Mouse (Mus musculus) cerebellum, adult 11 months (tissue): ENCODE data around the gene Ripor1.

Experiments used
- DNase-seq: peaks from one replicate; pipeline ENCODE4 v3.0.0; 2022

Ripor1 gene

DNA sequence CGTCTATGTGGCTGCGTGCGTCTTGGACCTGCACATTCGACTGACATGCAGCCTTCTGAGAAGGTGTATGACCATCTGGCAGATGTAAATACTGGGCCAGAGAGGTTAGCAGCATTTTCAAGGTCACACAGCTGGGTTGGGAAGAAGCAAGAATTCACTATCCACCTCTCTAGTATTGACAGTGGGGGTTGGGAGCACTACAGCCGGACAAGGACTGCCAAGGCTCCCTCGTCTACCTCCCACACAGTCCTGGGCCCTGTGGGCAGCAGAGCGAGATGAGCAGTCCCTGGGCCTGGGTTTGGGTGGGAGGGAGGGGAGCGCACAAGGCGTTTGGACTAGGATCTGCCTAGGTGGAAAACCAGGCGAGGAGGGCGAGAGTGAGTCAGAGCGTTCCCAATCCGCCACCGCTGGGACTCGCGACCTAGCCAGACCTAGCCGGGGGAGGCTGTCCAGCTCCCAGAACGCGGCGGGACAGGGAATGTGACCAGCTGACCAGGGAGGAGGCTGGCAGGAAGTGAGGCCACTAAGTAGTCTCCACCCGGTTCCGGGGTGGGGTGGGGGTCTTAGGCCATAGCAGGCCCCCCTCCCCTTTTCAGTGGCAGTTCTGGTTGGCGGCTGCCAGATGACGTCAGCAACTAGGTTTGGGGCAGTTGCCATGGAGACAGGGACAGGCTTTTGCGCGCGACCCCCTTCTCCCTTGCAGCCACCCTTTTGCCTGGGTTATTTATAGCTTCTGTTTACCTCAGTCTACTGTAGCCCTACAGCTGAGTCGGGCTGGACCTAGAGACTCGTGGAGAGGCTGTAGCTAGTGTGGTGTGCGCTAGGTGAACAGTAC is 1.4 kb downstream of the Ripor1 start:
- DNase-seq: peak; percentile 65

DNA sequence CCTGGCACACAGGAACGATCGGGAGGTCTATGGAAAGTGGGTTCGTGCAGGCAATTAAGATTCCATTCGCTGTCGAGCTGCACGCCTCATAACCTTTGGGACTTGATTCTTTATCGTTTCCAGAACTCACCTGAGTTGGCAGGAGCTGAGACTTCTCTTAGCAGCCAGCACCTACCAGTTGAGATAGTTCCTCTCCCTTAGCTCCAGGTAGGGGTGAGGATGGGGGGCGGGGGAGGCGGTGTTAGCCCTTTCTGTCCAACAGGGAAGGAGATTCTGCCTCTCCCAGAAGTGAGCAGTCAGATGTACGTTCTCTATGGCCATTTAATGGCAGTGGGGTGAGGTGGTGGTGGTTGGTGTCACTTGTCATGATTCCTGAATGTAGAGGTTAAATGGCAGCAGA is 2.0 kb downstream of the Ripor1 start:
- DNase-seq: no peak

DNA sequence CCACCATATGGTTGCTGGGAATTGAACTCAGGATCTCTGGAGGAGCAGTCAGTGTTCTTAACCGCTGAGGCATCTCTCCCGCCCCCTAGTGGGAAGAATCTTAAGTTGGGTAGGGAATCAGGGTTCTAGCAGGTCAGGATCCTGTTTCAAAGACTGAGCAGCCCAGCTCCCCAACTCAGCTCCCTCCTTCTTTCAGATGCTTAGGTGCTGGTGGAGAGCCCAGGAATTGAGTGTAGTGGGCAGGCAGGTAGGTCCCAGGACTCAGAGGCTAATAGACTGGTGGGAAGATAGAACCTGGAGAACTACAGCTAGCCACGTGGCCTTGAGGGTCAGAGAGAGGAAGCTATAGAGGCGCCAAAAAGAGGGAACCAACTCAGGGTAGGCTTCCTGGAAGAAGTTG is 2.6 kb downstream of the Ripor1 start:
- DNase-seq: no peak

DNA sequence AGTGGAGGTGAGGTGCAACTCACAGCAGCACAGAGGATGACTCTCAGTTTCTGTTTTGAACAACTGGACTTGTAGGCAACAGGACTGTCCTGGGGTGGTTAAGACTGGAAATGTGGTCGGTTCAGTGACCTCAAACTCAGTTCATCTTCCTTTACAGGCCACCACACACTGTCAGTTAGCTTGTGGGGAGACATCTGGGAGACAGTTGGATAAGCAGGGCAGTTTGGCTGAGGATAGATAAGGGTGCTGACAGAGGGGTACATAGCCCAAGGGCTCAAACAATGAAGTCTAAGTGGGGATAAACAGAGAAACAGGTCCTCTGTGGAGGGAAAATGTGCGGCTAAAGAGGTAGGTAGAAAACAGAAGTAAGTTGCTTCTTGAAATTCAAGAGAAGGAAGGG is 4.3 kb downstream of the Ripor1 start:
- DNase-seq: no peak

DNA sequence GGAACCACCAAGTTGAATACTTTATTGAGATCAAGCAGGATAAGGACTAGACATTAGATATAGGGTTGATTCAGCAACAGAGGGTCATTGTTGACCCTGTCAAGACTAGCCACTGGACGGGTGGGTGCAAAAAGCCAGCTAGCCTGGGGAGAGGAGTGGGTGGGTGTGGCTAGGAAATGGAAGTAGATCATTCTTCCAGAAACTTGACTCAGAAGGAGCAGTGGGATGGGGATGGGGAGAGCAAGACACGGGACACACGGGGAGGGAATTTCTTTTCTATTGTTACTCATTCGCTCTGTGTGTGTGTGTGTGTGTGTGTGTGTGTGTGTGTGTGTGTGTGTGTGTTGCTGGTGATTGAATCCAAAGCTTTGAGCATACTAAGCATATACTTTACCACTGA is 4.7 kb downstream of the Ripor1 start:
- no peak for DNase-seq

DNA sequence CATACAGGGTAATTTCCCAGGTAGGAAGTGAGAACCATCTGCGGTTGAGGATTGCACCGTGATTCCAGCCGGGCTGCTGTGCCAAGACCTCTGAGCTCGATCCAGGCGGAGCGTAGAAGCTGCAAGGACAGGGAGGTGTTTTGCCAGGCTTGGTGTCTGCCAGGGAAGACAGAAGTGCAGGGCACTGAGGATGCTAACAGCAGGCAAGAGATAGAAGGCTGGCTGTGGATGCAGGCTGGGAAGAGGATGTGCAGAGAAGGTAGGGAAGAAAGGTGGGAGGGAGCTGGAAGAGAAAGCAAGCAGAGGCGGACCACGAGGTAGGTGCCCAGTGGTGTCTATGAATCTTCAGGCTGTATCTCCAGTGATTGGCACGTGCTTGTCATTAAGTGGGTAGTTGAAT is 6.8 kb downstream of the Ripor1 start:
- no peak for DNase-seq

DNA sequence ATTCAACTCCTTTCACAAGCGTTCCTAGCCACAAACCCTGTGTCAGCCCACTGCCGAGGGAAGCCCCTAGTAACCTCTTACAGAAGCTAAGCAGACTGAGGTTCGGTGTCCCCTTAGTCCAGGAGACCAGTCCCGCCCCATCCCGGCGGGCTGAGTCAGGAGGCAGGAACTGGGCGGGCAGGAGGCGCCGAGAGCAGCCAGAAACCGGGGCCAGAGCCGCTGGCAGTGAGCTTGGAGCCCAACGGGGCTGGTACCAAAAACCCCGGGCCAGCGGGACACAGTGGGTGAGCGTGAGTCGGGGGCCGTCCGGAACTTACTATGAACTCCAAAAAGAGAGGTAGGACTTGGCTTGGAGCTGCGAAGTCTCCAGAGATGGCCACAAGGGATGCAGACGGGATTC is 8.0 kb downstream of the Ripor1 start:
- DNase-seq: no peak

DNA sequence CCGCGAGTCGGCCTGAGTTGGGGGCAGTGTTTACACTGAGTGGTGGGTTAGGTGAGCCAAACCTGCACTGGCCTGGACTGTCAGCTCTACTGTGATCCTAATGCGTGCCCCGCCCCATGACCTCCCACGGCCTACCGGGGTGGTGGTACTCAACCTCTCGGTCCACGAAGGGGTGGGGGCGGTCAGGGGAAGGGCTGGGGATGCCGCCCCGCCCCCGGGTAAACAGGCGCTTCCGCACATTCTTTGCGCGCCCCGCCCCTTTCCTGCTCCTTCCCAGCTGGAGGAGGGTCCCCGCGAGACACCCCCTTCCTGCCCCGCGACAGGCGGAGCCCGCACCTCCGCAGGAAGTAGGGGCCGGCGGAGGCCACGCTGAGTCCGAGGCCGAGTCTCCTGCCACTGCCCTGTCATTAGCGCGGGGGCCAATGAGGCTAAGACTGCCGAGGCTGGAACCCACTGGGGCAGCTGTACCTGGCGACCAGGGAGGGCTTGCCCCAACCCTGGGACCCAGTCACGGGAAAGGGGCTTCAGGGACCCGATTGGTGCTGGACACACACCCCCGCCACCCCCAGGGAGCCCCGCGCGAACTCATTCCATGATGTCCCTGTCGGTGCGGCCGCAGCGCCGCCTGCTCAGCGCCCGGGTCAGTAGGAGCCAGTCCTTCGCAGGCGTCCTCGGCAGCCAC is 8.9 kb downstream of the Ripor1 start:
- no peak for DNase-seq

DNA sequence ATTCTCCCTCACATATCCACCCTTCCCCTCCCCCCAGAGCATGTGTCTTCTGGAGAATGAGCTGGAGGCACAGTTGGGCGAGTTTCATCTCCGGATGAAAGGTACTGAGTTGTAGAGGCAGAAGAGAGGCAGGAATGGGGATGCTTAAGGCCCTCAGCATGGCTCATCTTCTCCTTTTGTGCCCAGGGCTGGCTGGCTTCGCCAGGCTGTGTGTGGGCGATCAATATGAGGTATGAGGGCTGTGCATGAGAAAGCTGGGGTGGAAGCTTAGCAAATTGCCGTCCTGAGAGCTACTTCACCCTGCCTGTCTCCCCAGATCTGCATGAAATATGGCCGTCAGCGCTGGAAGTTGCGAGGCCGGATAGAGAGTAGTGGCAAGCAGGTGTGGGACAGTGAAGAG is 10.9 kb downstream of the Ripor1 start:
- DNase-seq: no peak

DNA sequence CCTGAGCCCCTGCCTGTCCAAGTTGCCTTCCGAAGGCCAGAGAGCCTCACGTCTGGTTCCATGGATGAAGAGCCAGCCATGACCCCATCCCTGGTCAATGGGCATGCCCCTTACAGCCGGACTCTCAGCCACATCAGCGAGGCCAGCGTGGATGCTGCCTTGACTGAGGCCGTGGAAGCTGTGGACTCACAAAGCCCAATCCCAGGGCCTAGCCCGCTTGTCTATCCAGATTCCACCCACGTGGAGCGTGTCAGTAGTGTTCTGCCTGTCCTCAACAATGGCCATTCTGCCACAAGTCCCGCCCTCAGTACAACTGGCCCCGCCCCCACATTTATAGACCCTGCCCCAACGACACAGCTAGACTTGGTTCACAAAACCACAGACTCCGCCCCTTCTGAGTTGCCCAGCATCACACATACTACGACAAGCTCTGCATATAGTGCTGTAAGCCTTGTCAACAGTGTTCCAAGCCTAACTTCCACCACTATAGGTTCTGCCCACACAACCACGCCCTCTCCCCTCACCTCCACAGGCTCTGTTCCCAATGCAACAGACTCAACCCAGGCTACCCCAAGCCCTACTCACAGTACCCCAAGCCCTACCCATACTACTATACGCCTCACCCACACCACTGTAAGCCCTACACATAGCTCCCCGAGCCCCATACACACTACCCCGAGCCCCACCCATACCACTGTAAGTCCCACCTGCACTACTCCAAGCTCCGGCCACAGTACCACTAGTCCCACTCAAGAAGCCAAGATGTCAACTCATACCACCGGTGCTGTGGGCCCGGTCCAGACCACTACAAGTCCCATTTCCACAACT is 12.6 kb downstream of the Ripor1 start:
- DNase-seq: no peak

DNA sequence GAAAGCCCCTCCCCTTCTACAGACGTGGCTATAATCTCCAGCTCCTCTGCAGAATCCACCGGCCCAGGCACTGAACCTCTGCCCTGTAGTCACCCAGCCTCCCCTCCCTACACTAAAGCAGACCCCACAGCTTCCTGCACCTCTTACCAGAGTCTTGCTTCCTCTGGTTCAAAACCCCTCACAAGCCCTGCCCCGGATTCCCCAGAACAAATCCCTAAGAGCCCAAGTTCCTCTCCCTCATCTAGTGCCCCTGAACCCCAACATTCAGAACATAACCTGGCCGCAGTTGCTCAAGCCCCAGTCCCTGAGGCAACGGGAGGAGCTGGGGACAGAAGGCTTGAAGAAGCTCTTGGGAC is 13.2 kb downstream of the Ripor1 start:
- no peak for DNase-seq

DNA sequence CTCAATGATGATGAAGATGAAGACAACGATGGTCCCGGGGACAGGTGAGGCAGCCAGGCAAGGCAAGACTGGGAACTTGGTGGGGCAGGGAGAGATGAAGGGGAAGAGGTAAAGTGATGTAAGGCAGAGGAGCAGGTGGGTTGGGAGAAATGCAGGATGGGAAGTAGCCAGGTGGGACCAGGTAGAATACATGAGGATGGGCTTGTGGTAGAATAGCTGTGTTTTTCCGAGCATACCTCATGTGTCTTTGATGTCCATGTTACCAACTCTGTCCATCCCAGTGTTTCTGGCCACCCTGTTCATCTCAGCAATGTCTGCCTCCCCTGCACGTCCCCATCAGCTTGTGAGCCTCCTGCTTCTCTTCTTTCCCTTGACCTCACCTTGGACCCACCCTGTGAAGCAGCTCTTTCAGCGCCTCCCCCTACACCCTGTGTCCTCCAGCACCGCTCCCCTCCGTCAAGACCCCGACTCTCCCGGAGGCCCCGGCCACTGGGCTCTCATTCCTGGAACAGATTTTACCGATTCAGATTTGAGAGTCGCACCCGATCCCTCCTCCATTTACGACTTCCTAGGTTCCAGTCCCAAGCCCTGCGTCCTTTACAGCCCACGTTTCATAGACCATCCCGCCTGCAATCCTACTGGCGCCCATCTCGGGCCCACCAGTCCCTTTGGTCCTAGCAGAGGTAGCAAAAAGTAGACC is 14.0 kb downstream of the Ripor1 start:
- DNase-seq: no peak

DNA sequence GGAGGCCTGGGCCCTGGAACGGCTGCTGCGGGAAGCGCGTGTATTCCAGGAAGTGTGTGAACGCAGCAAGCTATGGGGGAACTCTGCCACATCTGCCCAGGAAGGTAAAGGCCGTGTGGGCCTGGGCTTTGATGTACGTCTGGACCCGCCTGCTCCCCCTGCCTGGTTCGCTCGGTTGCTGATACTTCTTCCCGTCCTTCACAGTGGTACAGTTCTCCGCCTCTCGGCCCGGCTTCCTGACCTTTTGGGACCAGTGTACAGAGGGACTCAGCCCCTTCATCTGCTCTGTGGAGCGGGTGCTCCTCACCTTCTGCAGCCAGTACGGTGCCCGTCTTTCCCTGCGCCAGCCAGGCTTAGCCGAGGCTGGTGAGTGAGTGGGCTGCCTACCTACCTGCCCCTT is 15.2 kb downstream of the Ripor1 start:
- DNase-seq: no peak

DNA sequence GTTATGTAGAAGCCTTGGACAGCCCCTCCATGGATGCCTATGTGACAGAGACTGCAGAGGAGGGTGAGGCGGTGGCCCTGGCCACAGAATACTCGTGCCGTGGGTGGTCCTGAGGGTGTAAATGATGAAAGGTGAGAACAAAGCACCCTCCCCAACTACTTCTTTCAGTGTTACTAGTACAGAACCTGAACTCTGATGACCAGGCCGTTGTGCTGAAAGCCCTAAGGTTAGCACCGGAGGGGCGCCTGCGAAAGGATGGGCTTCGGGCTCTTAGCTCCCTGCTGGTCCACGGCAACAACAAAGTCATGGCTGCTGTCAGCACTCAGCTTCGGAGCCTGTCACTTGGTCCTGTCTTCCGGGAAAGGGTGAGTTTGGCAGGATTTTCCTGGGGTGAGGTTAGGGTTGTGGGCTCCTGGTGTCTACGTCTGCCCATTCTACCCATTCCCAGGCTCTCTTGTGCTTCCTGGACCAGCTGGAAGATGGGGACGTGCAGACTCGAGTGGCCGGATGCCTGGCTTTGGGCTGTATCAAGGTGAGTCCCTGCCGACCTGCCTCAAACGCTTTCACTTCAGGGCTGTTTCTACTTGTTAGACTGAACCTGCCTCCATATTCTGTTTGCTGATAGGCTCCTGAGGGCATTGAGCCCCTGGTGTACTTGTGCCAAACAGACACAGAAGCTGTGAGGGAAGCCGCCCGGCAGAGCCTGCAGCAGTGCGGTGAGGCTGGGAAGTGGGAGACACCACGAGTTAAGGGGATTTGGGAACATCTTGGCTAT is 16.1 kb downstream of the Ripor1 start:
- DNase-seq: no peak

DNA sequence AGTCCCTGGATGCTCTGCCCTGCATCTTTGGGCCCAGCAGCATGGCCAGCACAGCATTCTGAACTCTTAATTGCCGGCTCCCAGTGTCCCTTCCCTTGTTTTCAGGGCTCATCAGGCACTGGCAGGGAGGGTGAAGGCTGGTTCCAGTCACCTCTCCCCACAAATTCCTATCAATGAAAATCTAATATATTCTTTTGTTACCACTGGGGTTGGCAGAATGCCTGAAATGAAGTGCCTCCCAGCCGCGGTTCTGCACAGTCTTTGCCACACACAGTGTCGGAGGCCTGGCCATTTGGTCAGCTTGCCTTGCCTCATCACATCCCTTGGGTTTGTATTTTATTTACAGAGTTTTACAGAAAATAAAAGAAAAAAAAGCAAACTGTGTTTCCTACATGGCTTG is 16.8 kb downstream of the Ripor1 start:
- no peak for DNase-seq

DNA sequence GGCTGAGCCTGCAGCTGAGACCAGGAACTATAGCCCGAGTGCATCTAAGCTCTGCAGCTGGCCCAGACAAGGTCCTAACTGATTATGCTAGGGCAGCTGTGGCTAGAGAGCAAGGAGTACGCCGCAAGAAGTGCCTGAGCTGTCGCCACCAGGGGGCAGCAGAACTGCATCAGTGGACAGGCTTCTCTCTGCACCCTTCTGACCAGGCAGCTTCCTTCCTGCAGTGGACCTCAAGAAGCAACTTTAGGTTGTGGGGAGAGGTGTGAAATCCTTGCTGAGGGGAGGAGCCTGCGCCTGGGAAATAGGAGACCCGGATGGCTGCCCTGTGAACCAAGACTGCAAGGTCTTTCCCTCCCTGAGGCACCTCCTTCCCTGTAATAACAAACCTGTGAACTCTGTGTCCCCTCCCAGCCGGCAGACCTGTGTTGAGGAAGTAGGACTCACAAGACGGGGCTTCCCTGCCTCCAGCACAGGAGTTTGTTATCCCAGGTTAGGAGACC is 17.4 kb downstream of the Ripor1 start:
- peak; percentile 88 for DNase-seq

DNA sequence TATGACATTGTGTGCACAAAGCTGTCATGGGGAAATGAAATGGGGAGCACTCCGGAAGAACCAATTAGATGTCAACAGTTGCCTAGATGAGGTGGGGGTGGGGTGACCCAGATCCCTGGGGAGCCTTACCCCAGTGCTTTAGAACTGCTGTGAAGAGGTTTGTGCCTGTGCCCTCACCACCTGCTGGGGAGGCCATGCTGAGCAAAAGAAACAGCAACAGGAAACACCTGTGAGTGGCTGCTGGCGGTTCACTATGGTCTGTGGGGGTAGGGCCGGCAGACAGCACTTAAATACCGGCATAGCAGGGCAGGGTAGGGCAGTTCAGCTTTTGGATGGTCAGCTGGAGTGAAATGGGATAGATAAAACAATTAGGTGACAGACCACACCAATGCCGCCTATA is 18.1 kb downstream of the Ripor1 start:
- no peak for DNase-seq

DNA sequence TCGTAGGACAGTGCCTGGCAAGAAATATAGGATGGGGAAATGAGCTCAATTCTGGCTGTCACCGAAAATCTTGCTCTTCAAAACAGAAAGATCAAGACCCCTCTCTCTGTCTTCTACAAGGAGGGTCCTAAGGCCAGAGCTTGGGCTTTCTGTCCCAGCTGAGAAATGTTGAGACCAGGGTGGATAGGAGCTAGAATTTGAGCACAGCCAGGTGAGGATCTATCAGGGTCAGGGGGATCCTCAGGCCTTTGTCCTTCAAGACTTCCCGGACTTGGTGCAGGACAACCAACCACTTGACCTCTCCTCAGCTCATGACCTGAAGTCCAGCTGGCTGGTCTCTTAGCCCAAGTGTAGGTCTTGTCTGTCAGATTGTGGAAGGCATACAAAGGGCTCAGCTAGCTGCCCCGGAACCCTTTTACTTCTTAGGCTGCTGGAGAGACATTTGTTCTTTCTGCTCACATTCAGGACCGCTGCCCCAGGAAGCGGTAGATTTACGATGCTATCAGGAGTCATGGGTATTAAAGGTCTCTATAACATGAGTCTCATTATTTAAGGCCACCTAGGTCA is 18.7 kb downstream of the Ripor1 start:
- no peak for DNase-seq

DNA sequence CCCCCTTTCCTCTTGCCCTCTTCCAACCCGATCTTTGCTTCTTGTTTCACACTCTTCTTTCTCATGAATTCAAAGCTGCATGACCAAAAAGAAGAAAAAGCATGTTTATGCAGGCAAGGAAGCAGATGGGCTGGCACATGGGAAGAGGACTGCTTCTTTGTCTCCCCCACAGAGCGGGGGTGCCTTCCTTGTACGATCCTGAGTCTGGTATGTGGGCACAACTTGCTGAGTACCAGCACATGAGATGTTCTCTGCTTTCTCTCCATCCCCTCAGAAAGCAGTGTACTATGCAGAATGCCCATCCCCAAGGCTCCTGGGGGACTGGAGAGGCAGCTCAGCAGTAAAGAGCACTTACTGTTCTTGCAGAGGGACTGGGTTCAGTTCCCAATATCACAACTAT is 19.3 kb downstream of the Ripor1 start:
- DNase-seq: no peak

DNA sequence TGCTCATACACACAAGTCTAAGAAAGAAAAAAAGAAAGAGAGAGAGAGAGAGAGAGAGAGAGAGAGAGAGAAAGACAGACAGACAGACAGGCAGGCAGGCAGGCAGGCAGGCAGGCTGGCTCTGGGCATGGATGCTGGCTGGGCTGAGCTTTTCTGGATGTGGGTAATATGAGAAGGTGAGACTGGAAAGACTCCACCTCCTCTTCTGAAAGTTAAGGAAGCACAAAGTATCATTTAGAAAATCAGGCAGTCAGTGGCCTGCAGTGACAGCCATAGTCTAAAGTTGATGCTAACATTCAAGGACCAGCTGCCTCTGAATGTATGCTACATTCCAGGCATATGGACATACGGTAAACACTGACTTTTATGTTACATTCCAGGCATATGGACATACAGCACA is 19.8 kb downstream of the Ripor1 start:
- no peak for DNase-seq

DNA sequence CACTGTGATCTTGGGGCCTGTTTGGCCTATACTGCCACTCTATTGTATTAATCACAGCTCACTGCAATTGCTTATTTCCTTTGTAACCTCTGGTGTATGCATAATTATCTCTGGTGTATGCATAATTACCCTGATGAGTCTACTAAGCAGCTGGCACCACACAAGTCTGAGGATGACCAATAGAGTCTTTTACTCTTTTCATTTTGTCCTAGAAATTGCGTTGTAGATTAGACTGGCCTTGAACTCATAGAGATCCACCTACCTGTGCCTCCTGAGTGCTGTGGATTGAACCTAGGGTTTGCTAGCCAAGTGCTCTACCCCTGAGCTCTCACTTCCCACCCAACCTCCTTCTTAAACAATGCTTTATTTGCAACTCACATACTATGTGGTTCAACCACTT is 21.0 kb downstream of the Ripor1 start:
- DNase-seq: no peak

DNA sequence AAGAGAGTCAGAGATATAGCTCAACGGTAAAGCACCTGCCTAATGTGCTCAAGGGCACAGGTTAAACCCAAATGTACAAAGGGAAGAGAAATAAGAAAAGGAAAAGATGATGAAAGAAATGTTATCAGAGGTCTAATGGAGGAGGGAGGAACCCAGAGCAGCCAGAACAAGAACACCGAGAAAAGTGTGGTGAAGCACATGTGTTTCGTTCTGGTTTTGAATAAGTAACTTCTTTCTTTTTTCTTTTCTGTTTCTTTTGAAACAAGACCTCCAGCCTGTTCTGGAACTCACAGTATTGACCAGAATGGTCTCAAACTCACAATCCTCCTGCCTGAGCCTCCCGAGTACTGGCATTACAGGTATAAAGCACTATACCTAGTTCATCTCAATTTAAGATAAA is 24.3 kb downstream of the Ripor1 start:
- no peak for DNase-seq
